Comparison of ENCODE assay signal across 24 mouse cellular contexts in genomic region chr2:129269161-129269643, GRCm38 (mm10). TPM values are rescaled to one million over a fixed set of nuclear protein-coding genes. Genes with fewer than 3 reads are reported as not detected.
DNase-seq lines count a peak whose midpoint lies in the region.
"Had no signal": no experiment of that assay in that cellular context is flagged by ENCODE, and none has a peak within 500 bp of the region (broad histone marks: within the 10 kb centered on the region; RNA-seq: fewer than 3 reads in every experiment).

No protein-coding gene starts in this region.

- H3K36me3 ChIP-seq in heart, embryonic 10.5 days, result peaks cover 78% of the 10 kb centered on the region

- no peaks in the 10 kb centered on the region for H3K27me3 ChIP-seq in heart, embryonic 10.5 days (ENCODE audit: insufficient read depth, poor library complexity, severe bottlenecking)
- H3K27me3 ChIP-seq: embryonic facial prominence, embryonic 12.5 days; forebrain, embryonic 13.5 days; forebrain, embryonic 15.5 days; Patski had no signal

- WGBS in heart, embryonic 10.5 days, result 94% methylated on average over 12 of the region's 12 CpGs

- peak; percentile 83 for DNase-seq in heart, adult 11 months
- no peak for DNase-seq in heart, embryonic 10.5 days (ENCODE audit: low spot score)
- peak; percentile 31 for DNase-seq in testis, postnatal 10 days (ENCODE audit: low spot score)
- no peak for DNase-seq in testis, postnatal 14 days (ENCODE audit: low spot score)
- peak; percentile 79 for DNase-seq in ZHBTc4 (ENCODE audit: low read depth, low spot score)
- no peak for DNase-seq in B cell, adult 2 months
- no peak for DNase-seq in yolk sac, embryonic 10.5 days (ENCODE audit: low spot score)
- DNase-seq: adrenal gland, adult 8-10 months; adrenal gland, postnatal 14 days; adrenal gland, postnatal 36 days; cerebellum, adult 11-12 months; cerebellum, adult 2 months; cerebellum, adult 9-10 months; cerebellum, postnatal 10 days; cerebellum, postnatal 25 days; forebrain, postnatal 0 days had no signal

- no peaks in the 10 kb centered on the region for H3K4me1 ChIP-seq in heart, embryonic 10.5 days
- H3K4me1 ChIP-seq: embryonic facial prominence, embryonic 10.5 days; embryonic facial prominence, embryonic 12.5 days; forebrain, embryonic 13.5 days; forebrain, embryonic 15.5 days had no signal

- H3K27ac ChIP-seq in heart, embryonic 10.5 days, result no peak overlapping the region
- H3K27ac ChIP-seq: embryonic facial prominence, embryonic 10.5 days; embryonic facial prominence, embryonic 12.5 days; forebrain, embryonic 13.5 days; forebrain, embryonic 15.5 days had no signal

- H3K4me3 ChIP-seq in heart, embryonic 10.5 days, result no peak overlapping the region
- H3K4me3 ChIP-seq: embryonic facial prominence, embryonic 10.5 days; embryonic facial prominence, embryonic 12.5 days; forebrain, embryonic 13.5 days; forebrain, embryonic 15.5 days had no signal

- no peaks in the 10 kb centered on the region for H3K9me3 ChIP-seq in heart, embryonic 10.5 days
- H3K9me3 ChIP-seq: forebrain, embryonic 13.5 days; forebrain, embryonic 15.5 days; G1E had no signal

RNA-seq across cellular contexts. Expression of gene Ckap2l, which starts 27.8 kb away (rescaled TPM):
- 48.4 and 50.4 TPM in 2 replicates for polyA plus RNA-seq in heart, embryonic 10.5 days (2016; fragmentation: Nextera tagmentation; extraction: Ambion mirVana)

RNA-seq across cellular contexts. Expression of gene Il1a, which starts 40.6 kb away (rescaled TPM):
- 0.24 TPM in 1 of 2 replicates, not detected in the other for polyA plus RNA-seq in heart, embryonic 10.5 days (2016; fragmentation: Nextera tagmentation; extraction: Ambion mirVana)
- polyA plus RNA-seq: C2C12; embryonic facial prominence, embryonic 10.5 days; embryonic facial prominence, embryonic 14.5 days; G1E had no signal

Comparison
In these comparisons a context has a peak if more than half of its experiments do, and no peak if none do; other contexts are left out.
1. DNase-seq: peak in heart, adult 11 months (single experiment), testis, postnatal 10 days (single experiment) and ZHBTc4 (single experiment); none in heart, embryonic 10.5 days (single experiment), testis, postnatal 14 days (single experiment), B cell, adult 2 months (0 of 2) and yolk sac, embryonic 10.5 days (single experiment).